Mouse (Mus musculus): ENCODE results near the gene Sh3rf1.

Gene Sh3rf1

DNA sequence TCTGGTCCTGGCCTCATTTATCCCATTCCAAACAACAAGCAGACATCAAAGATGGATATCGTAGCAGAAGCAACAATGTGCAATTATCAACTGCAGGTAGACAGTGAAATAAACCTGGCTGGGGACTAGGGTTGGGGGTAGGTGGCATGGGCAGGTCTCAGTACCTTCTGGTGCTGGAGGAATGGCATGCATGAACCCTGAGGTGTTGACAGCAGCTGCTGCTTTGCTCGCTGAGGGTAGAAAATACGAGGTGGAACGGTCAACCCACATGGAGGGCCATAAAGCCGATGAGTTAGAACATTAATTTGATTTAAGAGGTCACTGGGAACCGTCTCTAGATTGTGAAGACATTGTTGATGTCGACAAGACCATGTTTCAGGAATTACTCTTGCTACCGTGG is 98.8 kb downstream of the Sh3rf1 start:
- DNase-seq (ENCODE audit: low spot score in 2 of 2), result no peak

DNA sequence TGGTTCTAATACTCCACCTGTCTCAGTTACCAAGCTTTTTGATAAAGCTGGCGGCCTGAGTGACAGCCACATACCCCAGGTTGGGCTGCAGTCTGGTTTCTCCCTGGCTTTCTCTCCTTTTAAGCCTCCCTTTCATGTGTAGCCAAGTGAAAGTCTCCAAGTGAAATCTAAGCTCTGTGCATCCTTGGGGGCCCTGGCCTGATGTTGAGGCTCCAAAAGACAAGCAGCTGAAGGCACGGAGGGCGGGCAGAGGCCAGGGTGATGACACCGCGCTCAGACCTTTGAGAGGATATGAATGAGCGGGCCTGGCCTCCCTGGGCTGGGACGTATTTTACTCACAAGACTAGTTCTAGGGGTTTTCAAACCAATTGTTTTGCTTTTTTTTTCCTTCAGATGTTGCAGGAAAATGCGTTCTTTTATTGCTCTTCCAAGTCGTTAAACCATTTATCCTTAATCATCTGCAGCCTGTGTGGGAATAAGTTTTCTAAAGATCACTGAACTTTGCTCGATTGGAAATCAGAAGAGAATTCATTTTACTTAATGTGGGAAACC is 100.8 kb downstream of the Sh3rf1 start:
- no peak for DNase-seq (ENCODE audit: low spot score in 2 of 2)

DNA sequence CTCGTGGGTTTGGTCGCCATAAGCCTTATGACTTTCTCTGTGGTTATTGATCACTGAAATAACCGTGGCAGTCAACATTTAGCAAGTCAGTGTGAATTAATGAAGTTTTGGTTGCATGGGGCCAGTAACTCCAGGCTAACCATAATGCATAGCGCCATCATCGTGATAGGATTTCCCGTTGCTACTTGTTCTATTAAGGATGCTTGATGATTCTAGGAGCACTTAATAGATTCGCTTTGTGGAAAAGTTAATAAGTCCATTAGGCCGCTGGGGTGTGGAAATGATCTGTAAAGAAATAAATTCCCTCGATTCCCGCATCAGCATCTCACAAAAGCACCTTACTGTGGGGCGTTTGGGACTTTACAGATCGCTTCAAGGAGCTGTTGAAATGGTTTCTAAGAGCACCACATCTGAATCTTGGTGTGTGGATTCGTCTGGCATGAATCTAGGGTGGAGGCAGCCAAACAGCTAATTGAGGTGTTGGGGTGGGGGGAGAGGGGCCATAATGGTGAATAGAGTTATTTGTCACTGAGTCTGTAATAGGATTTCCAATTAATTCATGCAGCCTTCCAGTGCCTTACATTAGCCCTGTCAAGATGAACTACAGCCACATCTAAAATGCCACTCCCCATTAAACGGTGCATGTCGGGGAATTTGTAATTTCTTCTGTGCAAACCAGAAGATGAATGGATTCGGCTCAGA is 101.5 kb downstream of the Sh3rf1 start:
- no peak for DNase-seq (ENCODE audit: low spot score in 2 of 2)

DNA sequence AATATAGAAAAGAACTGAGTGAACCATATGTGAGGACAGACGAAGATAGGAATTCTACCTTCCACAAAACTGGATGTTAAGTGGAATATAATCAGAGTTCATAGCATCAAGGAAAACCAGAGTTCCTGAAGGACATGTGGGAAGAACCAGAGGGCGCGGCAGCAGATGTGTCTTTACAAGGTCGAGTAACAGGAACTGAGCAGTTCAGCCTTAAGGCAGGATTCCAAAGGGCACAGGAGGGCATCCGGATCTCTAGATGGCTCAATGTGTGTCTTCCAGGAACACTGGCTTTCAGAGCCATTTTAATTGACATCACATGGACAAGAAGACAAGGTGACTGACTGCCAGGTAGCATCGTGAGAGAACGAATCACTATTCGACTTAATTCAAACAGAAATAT is 102.6 kb downstream of the Sh3rf1 start:
- no peak for DNase-seq (ENCODE audit: low spot score in 2 of 2)

DNA sequence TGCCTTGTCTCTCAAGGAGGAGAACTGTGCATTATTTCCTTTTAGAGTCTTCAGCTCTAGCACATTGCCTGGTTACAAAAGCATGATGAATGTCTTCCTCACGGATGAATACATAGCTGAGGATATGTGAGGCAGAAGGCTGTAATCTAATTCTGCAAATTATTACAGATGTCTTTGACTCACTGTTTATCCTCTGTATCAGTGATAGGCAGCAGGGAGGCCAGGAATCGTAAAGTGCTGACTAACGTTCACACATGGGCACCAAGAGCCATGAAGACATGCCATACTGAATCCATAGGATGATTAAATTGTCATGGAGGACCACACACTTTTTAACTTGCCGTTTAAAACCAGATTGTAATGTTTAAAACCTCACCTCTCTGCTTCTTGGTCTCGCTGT is 103.7 kb downstream of the Sh3rf1 start:
- DNase-seq (ENCODE audit: low spot score in 2 of 2), result no peak

DNA sequence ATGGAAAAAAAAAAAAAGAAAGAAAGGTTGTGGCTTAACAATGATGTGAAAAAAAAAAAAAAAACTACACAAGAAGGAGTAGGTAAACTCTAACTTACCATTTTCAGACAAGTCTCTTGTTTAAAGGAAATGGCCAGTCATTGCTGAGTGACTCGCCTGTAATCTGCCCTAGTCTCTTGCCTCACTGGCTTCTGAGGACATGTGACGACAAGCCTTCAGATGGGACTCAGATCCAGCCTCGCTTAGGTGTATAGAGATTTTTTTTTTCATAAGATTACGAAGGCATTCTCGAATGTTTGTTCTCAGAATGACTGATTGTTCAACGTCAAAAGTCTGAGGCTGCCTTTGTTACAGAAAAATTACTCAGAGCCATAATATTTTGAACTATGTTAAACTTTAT is 116.0 kb downstream of the Sh3rf1 start:
- no peak for DNase-seq (ENCODE audit: low spot score in 2 of 2)

DNA sequence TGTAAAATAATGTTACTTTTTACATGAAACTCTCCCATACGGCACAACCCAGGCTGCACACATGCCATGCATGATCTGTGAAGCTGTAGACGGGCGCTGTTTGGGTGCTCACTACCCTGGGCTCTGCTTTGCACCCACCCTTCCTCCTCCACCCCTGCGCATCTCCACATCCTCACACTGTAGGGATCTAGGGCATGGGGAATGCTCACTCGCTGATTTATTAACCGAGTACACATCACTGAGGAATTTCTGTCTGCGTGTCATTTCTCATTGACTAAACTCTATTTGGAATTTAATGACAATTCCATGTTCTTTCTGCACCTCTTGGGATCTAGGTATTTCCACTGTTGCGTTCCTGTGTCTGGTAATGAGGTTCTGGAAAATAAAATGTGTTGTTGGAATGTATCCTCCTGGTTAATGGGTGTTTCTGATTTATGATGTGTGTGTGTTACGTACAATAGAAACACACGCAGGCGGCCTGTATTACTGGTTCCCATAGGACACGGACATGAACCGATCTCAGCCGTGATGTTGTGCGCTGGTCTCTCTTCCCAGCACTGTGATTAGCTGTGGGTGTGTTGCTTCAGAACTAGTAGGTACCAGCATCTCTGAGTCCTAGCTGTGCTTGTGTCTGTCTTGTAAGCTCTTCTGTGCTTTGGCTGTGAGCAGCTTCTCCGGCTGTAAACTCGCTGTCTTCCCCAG is 116.8 kb downstream of the Sh3rf1 start:
- no peak for DNase-seq (ENCODE audit: low spot score in 2 of 2)

DNA sequence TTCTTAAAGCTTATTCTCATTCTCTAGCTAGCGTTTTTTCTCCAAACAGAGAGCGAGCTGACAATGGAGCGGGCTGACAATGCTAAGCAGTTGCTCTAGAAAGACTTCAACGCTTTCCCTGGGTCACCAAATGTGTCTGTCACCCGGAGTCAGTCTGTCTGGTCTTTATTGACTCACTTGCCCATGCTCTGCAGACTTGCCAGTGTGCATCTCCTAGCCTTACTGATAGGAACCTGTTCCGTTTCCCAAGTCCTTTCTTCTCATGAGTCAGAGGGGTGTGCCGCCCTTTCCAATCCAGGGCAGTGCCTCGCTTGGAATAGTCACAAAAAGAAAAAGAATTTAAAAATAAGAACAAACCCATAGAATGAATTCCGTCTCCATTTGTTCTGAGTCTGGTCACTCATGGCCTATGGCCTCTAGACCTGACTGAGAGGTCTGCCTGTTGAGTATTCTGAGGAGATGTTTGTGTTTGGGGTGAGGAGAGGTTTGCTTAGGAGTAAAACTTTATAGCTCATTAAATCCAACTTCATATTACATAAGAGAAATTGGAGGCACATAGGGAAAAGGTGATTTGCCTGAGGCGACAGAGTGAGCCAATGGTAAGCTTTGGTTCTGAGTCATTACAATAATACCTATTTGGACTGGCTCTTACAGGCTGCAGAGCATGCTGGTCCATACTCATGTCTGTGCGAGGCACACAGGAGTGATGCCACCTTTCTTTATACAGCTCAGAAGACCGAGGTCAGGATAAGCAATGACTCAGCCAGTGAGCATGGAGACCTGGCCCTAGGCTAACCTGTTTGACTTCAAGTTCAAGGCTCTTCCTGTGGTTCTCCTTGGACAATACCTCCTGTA is 118.1 kb downstream of the Sh3rf1 start:
- no peak for DNase-seq (ENCODE audit: low spot score in 2 of 2)

DNA sequence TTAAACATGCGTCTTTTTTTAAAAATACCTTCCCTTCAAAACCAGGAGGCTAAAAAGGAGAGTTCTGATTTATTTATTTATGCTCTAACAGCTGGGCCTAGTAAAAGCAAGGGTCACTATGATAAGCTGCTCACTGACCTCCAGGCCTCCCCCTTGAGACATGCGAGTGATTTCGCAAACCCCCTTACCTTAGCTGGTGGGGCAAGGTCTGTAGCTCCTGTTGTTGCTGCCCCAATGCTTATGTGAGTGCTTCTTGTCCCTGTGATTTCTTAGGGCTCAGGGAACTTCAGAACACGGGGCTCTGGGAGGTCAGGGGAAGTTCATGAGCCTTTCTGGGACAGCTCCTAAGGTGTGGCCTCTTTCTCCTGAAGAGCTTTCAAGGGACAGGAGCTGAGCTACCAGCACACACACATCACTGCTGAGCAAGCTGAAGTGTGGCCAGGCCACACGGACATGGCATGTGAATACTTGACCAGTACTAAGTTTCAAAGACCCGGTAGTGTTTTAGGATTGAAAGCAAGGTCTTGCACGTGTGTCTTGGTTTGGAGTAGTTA is 118.9 kb downstream of the Sh3rf1 start:
- DNase-seq (ENCODE audit: low spot score in 2 of 2), result no peak

DNA sequence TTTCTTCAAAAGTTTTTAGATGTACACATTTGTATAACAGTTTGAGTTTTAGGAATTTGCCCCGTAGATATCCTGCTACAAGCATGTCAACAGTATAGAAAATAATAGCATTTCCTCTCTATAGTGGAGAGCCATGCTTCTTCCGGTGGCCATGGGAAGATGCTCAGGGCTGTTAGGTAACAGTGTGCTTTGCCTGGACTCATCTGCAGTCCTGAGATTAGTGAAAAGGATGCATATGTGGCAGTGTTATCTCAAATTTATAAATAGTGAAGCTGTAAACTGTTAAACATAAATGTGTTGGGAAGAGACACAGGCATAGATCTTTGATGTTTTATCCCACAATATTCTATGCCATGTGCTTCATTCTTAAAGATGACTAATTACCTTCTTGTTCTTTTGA is 120.8 kb downstream of the Sh3rf1 start:
- no peak for DNase-seq (ENCODE audit: low spot score in 2 of 2)

DNA sequence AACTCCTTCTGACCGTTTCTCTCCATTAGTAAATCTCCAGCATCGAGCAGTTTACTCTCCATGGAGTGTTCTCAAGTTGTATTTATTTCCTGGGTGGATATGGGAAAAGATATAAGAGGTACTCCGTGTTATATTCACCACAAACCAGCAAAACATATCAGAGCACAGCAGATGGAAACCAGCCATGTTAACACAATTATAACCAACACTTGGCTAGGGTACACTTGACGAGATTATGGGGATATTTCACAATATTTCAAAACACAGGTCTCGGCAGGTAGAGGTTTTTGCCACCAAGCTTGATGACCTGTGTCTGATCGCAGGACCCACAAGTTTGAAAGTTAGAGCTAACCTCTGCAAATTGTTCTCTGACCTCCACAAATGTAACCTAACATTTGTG is 123.3 kb downstream of the Sh3rf1 start:
- DNase-seq (ENCODE audit: low spot score in 2 of 2), result no peak

DNA sequence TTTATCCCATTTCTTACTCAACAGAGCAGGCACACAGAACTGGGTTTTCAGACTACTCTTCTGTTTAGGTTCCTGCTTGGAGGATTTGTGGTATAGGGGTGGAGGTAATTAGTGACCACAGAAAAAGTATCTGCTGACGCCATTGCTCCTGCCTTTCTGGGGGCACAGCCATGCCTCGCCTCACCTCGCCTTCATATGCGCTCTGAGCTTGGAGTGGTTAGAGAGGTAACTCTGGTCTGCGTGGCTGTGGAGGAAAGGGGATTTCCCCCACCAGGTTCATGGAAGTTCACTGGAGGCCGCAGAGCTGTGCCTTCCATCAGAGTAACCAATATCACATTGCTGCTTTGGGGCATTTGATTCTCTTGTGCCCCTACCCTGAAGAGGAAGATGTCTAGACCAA is 123.9 kb downstream of the Sh3rf1 start:
- no peak for DNase-seq (ENCODE audit: low spot score in 2 of 2)

DNA sequence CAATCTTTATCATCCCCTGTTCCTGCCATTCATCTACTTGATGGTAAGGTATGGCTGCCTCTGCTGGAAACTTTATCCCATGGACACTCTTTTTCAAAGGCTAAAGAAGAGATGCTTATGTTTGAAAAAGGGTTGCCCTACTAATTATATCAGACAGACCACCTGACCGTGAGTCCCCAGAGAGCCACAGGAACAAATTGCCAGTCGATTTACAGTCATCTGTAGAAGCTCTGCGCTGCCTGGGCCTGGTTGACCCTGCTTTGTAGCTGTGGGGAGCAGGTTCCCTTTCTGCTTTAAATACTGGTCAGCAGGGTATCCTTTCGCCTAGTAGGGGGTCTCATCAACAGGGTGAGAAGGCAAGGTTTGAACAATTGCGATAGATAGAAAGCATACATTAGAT is 124.4 kb downstream of the Sh3rf1 start:
- DNase-seq (ENCODE audit: low spot score in 2 of 2), result no peak

DNA sequence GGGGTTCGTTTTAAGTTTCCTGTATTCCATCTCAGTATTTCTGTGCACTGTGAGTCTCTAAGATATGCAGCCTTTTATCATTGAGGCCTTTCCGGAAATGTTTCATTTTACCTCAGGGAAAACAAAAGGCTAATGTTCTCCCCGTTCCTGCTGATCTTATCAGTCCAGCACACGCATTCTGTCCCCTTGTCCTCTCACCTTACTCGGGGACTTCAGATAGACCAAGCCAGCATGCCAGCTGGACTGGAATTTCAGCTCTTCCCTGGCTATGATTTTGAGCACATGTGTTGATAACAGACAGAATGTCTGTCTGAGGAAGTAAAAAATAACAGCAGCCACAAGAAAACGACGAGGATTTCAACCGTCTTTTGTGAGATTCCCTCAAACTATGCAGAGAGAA is 124.8 kb downstream of the Sh3rf1 start:
- DNase-seq (ENCODE audit: low spot score in 2 of 2), result no peak

DNA sequence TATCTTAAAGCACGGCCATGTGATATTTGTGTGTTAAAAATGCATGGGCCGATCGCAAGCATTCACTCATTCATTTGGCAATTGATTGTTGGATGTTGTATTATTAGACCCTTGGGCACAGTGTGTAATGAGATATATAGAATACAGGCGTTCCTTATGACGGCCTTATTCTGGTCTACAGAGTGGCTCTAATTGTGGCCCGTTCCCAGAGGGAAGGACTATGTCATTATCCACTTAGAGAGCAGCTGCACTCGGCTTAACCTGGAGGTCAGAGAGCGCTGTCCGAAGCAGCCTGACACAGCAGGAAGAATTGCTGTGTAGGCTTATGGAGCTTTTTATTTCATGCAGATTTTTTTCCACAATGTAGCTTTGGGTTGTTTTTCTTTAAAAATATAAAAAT is 126.8 kb downstream of the Sh3rf1 start:
- no peak for DNase-seq (ENCODE audit: low spot score in 2 of 2)

DNA sequence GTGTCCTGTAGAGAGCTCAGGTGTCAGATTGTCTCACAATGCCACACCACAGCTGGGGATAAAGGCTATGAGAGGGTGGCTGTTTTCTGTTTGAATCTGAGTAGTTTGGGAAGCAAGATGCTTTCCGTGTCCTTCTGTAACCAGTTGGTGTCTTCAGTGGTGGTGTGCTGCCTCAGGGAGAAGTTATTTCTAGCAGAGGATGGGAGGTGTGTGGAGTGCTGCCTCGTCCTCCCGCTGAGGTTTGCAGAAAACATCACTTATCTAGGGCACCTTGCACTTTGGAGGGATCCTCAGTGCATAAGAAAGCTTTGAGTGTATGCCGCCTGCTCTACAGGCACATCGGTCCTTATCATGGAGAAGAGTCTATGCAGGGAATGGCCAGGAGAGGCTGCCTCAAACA is 128.0 kb downstream of the Sh3rf1 start:
- no peak for DNase-seq (ENCODE audit: low spot score in 2 of 2)

DNA sequence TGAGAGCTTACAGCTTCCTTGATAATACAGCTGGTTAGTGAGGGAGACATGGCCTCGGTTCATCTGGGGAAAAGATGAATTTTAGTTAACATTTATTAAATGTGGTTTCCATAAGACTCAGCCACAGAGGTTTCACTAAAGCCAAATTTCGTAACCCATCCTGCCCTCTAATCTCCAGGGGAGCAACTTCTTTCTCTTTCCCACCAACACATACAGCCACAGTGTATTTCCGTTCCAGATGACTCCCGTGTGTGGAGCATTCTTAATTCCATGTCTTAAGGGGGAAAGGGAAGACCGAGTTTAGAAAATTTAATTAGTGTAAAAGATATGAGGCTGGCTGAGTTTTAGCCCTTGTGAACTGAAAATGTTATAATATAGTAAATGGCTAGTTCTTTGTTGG is 131.8 kb downstream of the Sh3rf1 start:
- DNase-seq (ENCODE audit: low spot score in 2 of 2), result no peak

DNA sequence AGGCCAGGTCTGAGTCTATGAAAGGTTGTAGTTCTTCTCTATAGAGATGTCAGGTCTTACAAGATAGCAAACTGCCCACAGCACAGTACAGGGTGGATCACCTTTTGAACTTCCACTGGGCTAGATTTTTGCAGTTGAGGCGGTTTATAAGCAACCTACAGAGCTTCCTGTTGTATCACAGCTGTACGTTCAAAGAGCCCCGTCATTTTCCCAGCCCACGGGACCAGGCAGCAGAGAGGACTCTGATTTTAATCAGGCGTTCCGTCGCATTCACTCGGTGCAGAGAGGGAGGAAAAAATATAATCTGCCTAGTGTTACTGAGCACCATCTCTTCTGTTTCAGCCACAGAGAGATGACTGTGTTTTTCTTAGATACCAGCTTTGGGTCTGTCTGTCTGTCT is 135.3 kb downstream of the Sh3rf1 start:
- DNase-seq (ENCODE audit: low spot score in 2 of 2), result no peak

DNA sequence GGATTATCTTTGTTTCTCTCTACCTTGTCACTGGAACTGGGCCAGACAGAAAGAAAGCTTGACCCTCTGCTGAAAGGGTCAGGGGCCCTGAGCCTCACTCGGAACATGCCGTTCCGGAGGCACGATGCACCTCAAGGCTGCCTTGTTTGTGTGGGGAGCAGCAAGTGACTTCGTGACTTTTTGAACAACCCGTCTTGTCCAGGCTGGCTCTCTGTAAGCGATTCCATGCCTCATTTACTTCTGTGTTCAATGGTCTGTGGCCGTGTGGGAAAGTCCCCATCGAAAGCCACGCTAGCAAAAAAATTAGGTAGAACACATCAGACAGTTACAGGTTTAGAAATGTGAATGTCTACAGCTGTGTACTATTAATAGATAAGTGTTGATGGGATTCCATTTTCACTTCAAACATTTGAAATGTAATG is 136.2 kb downstream of the Sh3rf1 start:
- DNase-seq (ENCODE audit: low spot score in 2 of 2), result peak in 1 of 2 experiments; percentile 2

DNA sequence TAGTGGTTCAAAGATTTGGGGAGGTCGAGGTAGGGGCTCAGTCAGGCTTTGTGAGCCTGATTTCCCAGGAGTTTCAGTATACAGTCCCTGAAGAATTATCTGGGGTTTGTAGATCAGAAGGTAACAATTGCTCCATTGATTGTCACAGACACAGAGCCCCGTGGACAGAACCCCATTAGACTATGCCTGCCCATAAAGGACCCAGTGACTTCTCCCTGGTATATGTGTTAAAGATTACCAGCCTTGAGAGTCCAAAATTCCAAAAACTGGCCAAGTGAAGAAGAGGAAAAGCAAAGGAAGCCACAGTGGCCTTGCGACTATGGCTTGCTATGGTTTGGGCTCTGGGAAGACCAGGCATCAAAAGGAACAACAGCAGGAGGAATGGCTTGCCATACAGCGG is 136.7 kb downstream of the Sh3rf1 start:
- no peak for DNase-seq (ENCODE audit: low spot score in 2 of 2)

DNA sequence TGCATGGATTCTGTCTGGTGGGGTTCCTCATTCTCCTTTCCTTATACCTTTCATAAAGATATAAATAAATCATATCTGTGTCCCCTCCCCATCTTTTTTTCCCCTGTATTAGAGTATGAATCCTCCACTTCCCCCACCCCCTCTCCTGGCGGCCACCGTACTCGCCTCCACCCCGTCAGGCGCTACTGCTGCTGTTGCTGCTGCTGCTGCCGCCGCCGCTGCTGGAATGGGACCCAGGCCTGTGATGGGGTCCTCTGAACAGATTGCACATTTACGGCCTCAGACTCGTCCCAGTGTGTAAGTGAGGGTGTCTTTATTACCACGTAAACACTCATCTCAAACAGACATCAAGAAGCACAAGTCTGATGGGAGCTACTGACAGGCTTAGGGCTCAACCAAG is 137.8 kb downstream of the Sh3rf1 start:
- DNase-seq (ENCODE audit: low spot score in 2 of 2), result no peak

DNA sequence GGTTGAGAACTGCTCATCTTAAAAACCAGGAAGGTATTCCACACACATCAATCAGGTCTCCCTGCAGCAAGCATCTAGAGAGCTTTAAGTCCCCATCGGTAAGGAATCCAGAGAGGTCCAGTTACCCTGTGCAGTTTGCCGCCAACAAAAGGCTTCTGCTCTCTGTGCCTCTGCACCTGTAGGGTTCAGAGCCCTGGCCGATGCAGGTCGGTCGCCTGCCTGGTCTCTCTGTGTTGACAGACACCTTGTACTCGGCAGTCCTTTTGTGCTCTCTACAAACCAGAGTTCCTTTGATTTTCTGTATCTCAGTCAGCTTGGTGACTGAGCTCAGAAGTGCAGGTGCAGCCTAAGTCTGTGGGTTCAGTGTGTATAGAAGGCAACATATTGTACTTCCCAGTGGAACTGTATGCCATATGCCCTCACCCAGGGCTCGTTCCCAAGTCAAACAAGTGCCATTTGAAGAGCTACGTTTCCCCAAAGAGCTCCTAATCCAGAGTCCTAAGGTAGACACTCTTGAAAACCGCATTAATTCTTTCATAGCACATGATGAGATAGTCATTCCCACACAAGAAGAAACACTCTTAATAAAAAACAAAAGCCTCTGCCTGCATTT is 138.7 kb downstream of the Sh3rf1 start:
- no peak for DNase-seq (ENCODE audit: low spot score in 2 of 2)

All from natural killer cell, adult 2 months (primary cell).